Mouse (Mus musculus) embryo, embryonic 11.5 days (tissue): ENCODE measurements at regions not wholly inside any gene's neighbourhood (a gene's known extent, or its start where the extent isn't known, plus 50 kb on each side); places are given as distances from the start of the nearest gene placed in this dataset.

Experiments
- DNase-seq: peaks from one replicate; pipeline ENCODE4 v3.0.0-alpha.2; 2012; ENCODE audit warnings: low read depth, low spot score

- DNase-seq = no peak
Observed at GRCm38 (mm10) chrX:11829411-11830002, 330.6 kb downstream of the Bcor start.

GRCm38 (mm10) chrX:11837566-11837965 is 322.6 kb downstream of the Bcor start:
- no peak for DNase-seq

GRCm38 (mm10) chrX:11839665-11840245 is 320.4 kb downstream of the Bcor start:
- DNase-seq = no peak

- DNase-seq = no peak
Observed at GRCm38 (mm10) chrX:11840319-11841035, 319.7 kb downstream of the Bcor start.

- no peak for DNase-seq
Observed at GRCm38 (mm10) chrX:11845566-11845965, 314.6 kb downstream of the Bcor start.

GRCm38 (mm10) chrX:11855910-11856309 is 304.2 kb downstream of the Bcor start:
- DNase-seq = no peak

GRCm38 (mm10) chrX:11859396-11859795 is 300.8 kb downstream of the Bcor start:
- DNase-seq = no peak

- DNase-seq = no peak
Observed at GRCm38 (mm10) chrX:11861119-11861708, 298.9 kb downstream of the Bcor start.

GRCm38 (mm10) chrX:11861892-11862291 is 298.3 kb downstream of the Bcor start:
- peak; percentile 7 for DNase-seq

- DNase-seq = no peak
Observed at GRCm38 (mm10) chrX:11863106-11863505, 297.0 kb downstream of the Bcor start.

- no peak for DNase-seq
Observed at GRCm38 (mm10) chrX:11873913-11874312, 286.2 kb downstream of the Bcor start.

- no peak for DNase-seq
Observed at GRCm38 (mm10) chrX:11876636-11877035, 283.5 kb downstream of the Bcor start.

GRCm38 (mm10) chrX:11878028-11878427 is 282.1 kb downstream of the Bcor start:
- DNase-seq = no peak

GRCm38 (mm10) chrX:11880972-11881371 is 279.2 kb downstream of the Bcor start:
- no peak for DNase-seq

- DNase-seq = no peak
Observed at GRCm38 (mm10) chrX:11883738-11884716, 276.1 kb downstream of the Bcor start.

- DNase-seq = no peak
Observed at GRCm38 (mm10) chrX:11892396-11892795, 267.8 kb downstream of the Bcor start.

GRCm38 (mm10) chrX:11893606-11894279 is 266.4 kb downstream of the Bcor start:
- DNase-seq = no peak

- DNase-seq = no peak
Observed at GRCm38 (mm10) chrX:11894280-11894662, 265.9 kb downstream of the Bcor start.

- no peak for DNase-seq
Observed at GRCm38 (mm10) chrX:11895396-11895795, 264.8 kb downstream of the Bcor start.

- DNase-seq = no peak
Observed at GRCm38 (mm10) chrX:11898280-11898679, 261.9 kb downstream of the Bcor start.

GRCm38 (mm10) chrX:11899051-11899450 is 261.1 kb downstream of the Bcor start:
- no peak for DNase-seq
